Mouse (Mus musculus) heart, embryonic 16.5 days (tissue): ENCODE data around the gene Sema6d. TPM values are rescaled to one million over a fixed set of nuclear protein-coding genes. Genes with fewer than 3 reads are reported as not detected.

ENCODE experiments used
- ATAC-seq: fragments of 200-750 bp; cut with Nextera tagmentation; replicated peaks from 2 replicates; pipeline ENCODE4 v1.8.0; 2017; ENCODE audit warnings: moderate number of reproducible peaks; ENCODE audit not compliant: insufficient read depth, low FRiP score; ENCODE audit errors: extremely low read depth
- H3K27ac ChIP-seq: fragments of 300-500 bp; sonication (generic); 2 replicates; pipeline ENCODE4 v1.5.1; 2014; ENCODE audit warnings: mild to moderate bottlenecking, low read length, control low read depth, moderate library complexity
- H3K27me3 ChIP-seq: fragments of 300-500 bp; sonication (generic); 2 replicates; pipeline ENCODE4 v1.6.1; 2014; ENCODE audit warnings: low read length, mixed read lengths; ENCODE audit not compliant: control insufficient read depth, insufficient read depth
- H3K36me3 ChIP-seq: fragments of 300-500 bp; sonication (generic); 2 replicates; pipeline ENCODE4 v1.6.1; 2014; ENCODE audit not compliant: control insufficient read depth, insufficient read depth
- H3K4me1 ChIP-seq: fragments of 300-500 bp; sonication (generic); 2 replicates; pipeline ENCODE4 v1.6.1; 2014; ENCODE audit warnings: low read length, mixed read lengths; ENCODE audit not compliant: control insufficient read depth, insufficient read depth
- H3K4me2 ChIP-seq: fragments of 300-500 bp; sonication (generic); 2 replicates; pipeline ENCODE4 v1.6.1; 2014; ENCODE audit warnings: low read depth, mild to moderate bottlenecking, control low read depth, low read length
- H3K4me3 ChIP-seq: fragments of 300-500 bp; sonication (generic); 2 replicates; pipeline ENCODE4 v1.5.1; 2014; ENCODE audit warnings: mild to moderate bottlenecking, control low read depth, low read length
- H3K9ac ChIP-seq: fragments of 300-500 bp; sonication (generic); 2 replicates; pipeline ENCODE4 v1.6.1; 2014; ENCODE audit warnings: low read length, control low read depth
- H3K9me3 ChIP-seq: fragments of 300-500 bp; sonication (generic); replicated peaks from 2 replicates; pipeline ENCODE4 v1.6.1; 2016; ENCODE audit warnings: low read length; ENCODE audit not compliant: control insufficient read depth
- WGBS: fragments of 180-500 bp; shearing (Covaris S2); extraction: QIAGEN DNeasy Blood & Tissue Kit; methylation state at CpG from one replicate; pipeline ENCODE4 v1.1.7; 2014; 5-methylcytosine and 5-hydroxymethylcytosine counted together
- polyA plus RNA-seq: library from polyadenylated mRNA; unstranded; fragments of >200 nt; fragmentation: Nextera tagmentation; extraction: Ambion mirVana; gene quantifications from 2 replicates; pipeline ENCODE4 v1.2.1, GENCODE M21; 2015

Sema6d gene
- polyA plus RNA-seq, 1 experiment from 2014 or later: 17.8 TPM

DNA sequence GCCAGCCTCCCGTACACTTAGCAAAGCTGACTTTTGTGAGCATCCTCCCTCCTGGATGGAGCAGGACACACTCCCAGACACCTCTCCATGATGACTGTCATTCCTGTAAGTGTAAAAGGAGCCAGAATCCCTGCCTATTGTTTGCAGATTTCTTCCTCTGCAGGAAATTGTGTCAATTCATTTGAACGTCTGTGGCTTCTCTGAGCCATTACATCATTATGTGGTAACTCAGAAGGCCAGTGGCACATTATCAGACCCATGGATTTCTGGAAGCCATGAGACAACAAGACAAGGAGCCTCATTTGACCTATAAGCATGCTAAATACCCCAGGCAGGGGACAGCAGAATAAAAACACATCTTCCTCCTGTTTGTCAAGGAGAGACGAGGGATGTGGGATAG lies 327.0 kb downstream of the Sema6d start:
- no peak for ATAC-seq
- no peak overlapping the region for H3K27ac ChIP-seq
- no peaks in the 10 kb centered on the region for H3K27me3 ChIP-seq
- no peaks in the 10 kb centered on the region for H3K9me3 ChIP-seq
- H3K36me3 ChIP-seq: no peaks in the 10 kb centered on the region
- H3K9ac ChIP-seq: no peak overlapping the region
- H3K4me1 ChIP-seq: peaks cover 3% of the 10 kb centered on the region; the same call in 1 of the 2 replicates
- no peak overlapping the region for H3K4me3 ChIP-seq
- H3K4me2 ChIP-seq: no peak overlapping the region
- 67% methylated on average over 3 of the region's 3 CpGs for WGBS

DNA sequence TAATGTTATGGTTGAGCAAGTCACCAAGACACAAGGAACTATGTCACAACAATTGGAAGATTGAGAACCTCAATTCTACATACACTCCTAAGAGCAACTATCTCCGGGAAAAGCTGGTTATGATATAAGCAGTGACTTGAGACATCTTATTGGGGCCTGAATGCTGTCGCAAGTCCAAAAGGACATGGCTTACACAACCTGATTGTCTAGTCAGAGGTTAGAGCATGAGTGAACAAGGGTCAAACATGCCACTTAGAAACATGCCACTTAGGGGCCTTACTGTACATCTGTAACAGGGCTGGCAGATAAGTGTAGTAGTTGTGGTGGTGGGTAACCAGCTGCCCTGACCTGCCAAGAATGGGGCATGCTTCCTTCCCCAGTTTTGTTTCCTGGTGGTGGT lies 328.6 kb downstream of the Sema6d start:
- no peak overlapping the region for H3K4me2 ChIP-seq
- peaks cover 3% of the 10 kb centered on the region; the same call in 1 of the 2 replicates for H3K4me1 ChIP-seq
- H3K9me3 ChIP-seq: no peaks in the 10 kb centered on the region
- H3K4me3 ChIP-seq: no peak overlapping the region
- 92% methylated on average over 2 of the region's 2 CpGs for WGBS
- no peak overlapping the region for H3K9ac ChIP-seq
- no peak overlapping the region for H3K27ac ChIP-seq
- ATAC-seq: no peak
- no peaks in the 10 kb centered on the region for H3K27me3 ChIP-seq
- no peaks in the 10 kb centered on the region for H3K36me3 ChIP-seq

DNA sequence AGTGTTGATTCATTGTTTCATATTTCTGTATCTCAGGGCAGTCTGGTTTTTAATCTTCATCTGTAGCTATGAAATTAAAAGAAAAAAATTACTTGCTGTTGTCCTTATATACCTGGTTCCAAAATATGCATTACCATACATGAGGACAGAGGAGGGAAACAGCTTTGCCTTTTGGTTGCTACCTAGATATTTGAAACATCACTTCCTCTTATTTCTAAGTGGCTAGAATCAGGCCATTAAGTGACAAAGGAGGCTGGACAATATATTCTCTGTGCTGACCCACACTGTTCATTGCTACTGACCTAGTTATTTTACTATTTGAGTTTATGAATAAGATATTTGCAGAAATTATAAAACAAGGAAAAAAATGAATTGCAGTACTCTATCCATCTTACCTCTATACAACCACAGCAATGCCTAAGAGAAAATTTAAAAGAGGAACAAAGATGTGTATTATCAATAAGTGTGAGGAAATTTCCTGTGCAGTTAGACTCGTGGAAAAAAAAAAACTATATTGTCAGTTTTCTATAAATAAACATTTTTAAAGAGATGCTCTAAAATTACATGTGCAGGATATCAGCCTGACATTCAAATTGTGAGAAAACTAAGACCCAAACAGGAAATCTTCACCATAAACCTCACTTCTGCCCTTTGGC lies 330.5 kb downstream of the Sema6d start:
- H3K4me2 ChIP-seq: no peak overlapping the region
- no peaks in the 10 kb centered on the region for H3K9me3 ChIP-seq
- H3K9ac ChIP-seq: no peak overlapping the region
- 35% methylated on average over 1 of the region's 1 CpGs for WGBS
- no peaks in the 10 kb centered on the region for H3K27me3 ChIP-seq
- peaks cover 3% of the 10 kb centered on the region; the same call in 1 of the 2 replicates for H3K4me1 ChIP-seq
- H3K36me3 ChIP-seq: no peaks in the 10 kb centered on the region
- ATAC-seq: no peak
- H3K27ac ChIP-seq: no peak overlapping the region
- H3K4me3 ChIP-seq: no peak overlapping the region

DNA sequence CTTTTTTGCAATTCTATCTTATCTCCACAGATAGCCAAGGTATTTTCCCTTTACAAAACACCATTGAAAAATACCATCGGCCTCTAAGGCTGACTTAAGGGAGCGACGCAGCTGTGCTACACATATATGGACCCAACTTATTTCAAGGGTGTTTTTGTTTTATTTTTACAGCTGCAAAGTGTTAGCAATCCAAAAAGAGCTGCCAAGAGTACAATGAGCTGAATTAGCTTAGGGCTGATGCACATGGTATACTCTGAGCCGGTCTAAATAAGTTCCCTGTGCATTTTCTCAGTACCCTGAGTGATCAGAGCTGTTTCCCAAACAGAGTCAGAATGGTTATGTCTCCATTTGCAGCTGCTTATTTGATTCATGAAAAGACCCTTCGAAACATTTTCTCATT lies 340.0 kb downstream of the Sema6d start:
- H3K27ac ChIP-seq: no peak overlapping the region
- 55% methylated on average over 5 of the region's 5 CpGs for WGBS
- H3K36me3 ChIP-seq: no peaks in the 10 kb centered on the region
- H3K27me3 ChIP-seq: no peaks in the 10 kb centered on the region
- H3K4me3 ChIP-seq: no peak overlapping the region
- ATAC-seq: no peak
- H3K9ac ChIP-seq: no peak overlapping the region
- H3K9me3 ChIP-seq: no peaks in the 10 kb centered on the region
- no peaks in the 10 kb centered on the region for H3K4me1 ChIP-seq
- H3K4me2 ChIP-seq: no peak overlapping the region

DNA sequence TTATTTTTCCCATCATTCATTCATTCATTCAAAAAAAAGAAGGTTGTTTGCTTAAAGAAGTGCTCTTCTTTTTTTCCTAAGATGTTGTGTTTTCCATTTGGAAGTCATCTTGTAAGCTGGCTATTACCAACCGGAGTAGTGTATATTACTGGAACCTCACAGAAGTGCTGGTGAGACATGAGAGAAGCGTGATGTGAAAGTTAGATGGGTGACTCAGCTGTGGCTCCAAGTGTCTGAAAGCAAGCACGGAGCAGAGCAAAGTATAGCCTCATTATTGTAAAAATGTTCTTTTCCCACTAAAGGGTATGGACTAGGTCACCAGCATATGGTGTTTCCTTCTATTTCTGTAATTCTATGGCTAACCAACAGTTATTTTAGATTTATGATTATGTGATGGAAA lies 340.9 kb downstream of the Sema6d start:
- H3K4me1 ChIP-seq: no peaks in the 10 kb centered on the region
- no peak overlapping the region for H3K9ac ChIP-seq
- no peaks in the 10 kb centered on the region for H3K9me3 ChIP-seq
- no peak overlapping the region for H3K27ac ChIP-seq
- 87% methylated on average over 3 of the region's 3 CpGs for WGBS
- no peaks in the 10 kb centered on the region for H3K36me3 ChIP-seq
- H3K4me3 ChIP-seq: no peak overlapping the region
- H3K27me3 ChIP-seq: no peaks in the 10 kb centered on the region
- no peak overlapping the region for H3K4me2 ChIP-seq
- no peak for ATAC-seq

DNA sequence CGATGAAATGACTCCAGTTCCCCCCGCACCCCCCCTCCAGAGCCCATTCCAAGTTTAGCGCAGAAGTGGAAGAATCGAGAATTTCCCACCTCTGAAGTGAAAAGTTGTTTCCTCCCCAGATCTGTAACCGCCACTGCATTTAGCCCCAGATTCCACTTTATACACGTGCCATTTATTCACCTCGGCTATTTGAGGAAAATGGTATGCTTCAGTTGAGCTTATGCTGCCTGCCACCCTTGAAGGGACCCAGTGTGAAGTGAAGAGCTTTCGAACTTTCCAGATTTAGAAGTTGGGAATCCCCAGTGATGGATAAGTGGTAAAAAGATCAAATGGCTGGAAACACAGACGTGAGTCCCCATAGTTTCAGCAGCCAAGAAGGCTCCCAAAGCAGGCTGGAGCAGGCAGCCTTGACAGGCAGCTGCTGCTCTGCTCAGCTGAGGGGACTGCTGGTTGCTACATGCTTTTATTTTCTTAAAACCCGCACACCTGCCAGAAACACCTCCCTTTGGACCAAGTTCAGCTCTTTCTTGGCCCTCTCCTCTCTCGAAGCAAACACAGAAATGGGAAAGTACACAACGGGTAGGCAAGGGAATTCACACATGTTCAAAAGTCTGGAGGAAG lies 345.7 kb downstream of the Sema6d start:
- Histone ChIP-seq H3K4me1 (no peaks in the 10 kb centered on the region), H3K9ac (no peak overlapping the region), H3K9me3 (no peaks in the 10 kb centered on the region), H3K27me3 (no peaks in the 10 kb centered on the region), H3K36me3 (no peaks in the 10 kb centered on the region), H3K4me3 (no peak overlapping the region), H3K4me2 (no peak overlapping the region), H3K27ac (no peak overlapping the region)
- 52% methylated on average over 12 of the region's 12 CpGs for WGBS
- peak; percentile 49 for ATAC-seq

DNA sequence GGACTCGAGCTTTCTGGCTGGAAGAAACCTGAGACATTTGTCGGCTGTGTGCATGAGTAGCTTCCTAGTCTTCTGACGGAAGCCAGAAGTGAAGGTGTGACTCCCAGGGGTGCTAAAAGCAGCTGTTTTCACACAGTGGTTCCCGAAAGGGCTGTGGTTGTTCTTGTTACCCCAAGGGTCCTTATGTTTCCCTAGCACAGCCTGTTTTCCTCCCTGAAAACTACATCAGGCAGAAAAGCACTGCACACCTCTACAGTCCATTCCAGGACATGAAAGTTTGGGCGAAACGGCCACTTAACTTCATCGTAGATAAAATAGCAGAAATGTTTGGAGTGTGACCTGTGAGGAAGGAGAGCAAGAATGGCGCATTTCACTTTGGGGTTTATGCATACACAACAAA lies 346.9 kb downstream of the Sema6d start:
- whole genome bisulfite sequencing: 47% methylated on average over 8 of the region's 8 CpGs
- no peak overlapping the region; the same call in 1 of the 2 replicates for H3K27ac ChIP-seq
- ATAC-seq: no peak
- no peaks in the 10 kb centered on the region for H3K4me1 ChIP-seq
- H3K9me3 ChIP-seq: no peaks in the 10 kb centered on the region
- no peak overlapping the region for H3K4me2 ChIP-seq
- H3K4me3 ChIP-seq: no peak overlapping the region
- H3K36me3 ChIP-seq: no peaks in the 10 kb centered on the region
- H3K9ac ChIP-seq: no peak overlapping the region
- no peaks in the 10 kb centered on the region for H3K27me3 ChIP-seq

DNA sequence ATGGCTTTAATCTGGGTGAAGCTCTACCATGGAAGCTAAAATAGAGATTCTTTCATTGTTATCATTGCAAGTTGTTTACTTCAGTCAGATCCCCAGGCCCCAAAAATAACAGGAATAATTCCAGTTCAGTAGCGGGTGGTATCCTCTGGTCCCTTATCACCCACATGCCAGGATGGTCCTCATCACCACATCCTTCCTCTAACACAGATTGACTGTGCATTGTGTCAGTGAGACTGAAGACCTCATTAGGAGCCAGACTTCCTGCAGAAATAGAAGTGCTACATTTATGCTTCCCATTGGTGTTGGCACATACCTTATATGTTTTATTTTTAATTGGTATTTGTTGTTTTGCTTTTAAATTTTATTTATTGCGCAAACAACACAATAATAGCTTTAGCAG lies 354.4 kb downstream of the Sema6d start:
- H3K4me3 ChIP-seq: no peak overlapping the region
- no peak overlapping the region for H3K4me2 ChIP-seq
- no peak overlapping the region for H3K27ac ChIP-seq
- no peak overlapping the region for H3K9ac ChIP-seq
- no peaks in the 10 kb centered on the region for H3K4me1 ChIP-seq
- no peaks in the 10 kb centered on the region for H3K9me3 ChIP-seq
- ATAC-seq: no peak
- H3K36me3 ChIP-seq: no peaks in the 10 kb centered on the region
- WGBS: 72% methylated on average over 2 of the region's 2 CpGs
- no peaks in the 10 kb centered on the region for H3K27me3 ChIP-seq

DNA sequence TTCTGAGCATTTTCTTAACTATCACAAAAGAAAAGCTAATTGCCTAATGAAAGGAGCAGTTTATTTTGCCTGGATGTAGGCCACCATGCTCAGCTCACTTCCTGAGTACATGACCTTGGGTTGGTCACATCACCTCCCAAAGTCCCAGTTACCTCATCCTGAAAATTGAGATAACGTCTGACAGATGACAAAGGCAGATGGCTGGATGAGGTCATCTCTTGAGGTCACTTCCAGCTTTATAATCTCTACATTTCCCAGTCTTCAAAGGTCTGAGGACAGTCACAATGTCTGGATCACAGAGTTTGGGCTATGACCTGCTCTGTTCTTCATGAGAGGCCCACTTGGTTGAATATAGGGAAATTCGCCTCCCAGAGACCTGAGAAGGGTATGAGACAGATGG lies 366.1 kb downstream of the Sema6d start:
- no peak overlapping the region for H3K4me2 ChIP-seq
- H3K4me1 ChIP-seq: peaks cover 4% of the 10 kb centered on the region
- no peak; the same call in 1 of the 2 replicates for ATAC-seq
- H3K9ac ChIP-seq: no peak overlapping the region
- no peaks in the 10 kb centered on the region for H3K36me3 ChIP-seq
- no peak overlapping the region; the same call in 1 of the 2 replicates for H3K27ac ChIP-seq
- H3K4me3 ChIP-seq: no peak overlapping the region
- no peaks in the 10 kb centered on the region for H3K27me3 ChIP-seq
- WGBS: 61% methylated on average over 2 of the region's 2 CpGs
- H3K9me3 ChIP-seq: no peaks in the 10 kb centered on the region
